Mouse (Mus musculus) olfactory bulb, adult 2 months (tissue): ENCODE results near the gene Cdh13.

Experiments used
- CTCF ChIP-seq: fragments of 200-500 bp; IDR thresholded peaks from 2 replicates; pipeline ENCODE4 v1.5.1; 2012; ENCODE audit warnings: low read depth, mild to moderate bottlenecking, low read length, moderate library complexity; ENCODE audit not compliant: insufficient read depth
- POLR2A ChIP-seq: fragments of 200-500 bp; IDR thresholded peaks from 2 replicates; pipeline ENCODE4 v1.6.1; 2012; ENCODE audit warnings: mild to moderate bottlenecking, low read depth, low read length, moderate library complexity; ENCODE audit not compliant: insufficient read depth

DNA sequence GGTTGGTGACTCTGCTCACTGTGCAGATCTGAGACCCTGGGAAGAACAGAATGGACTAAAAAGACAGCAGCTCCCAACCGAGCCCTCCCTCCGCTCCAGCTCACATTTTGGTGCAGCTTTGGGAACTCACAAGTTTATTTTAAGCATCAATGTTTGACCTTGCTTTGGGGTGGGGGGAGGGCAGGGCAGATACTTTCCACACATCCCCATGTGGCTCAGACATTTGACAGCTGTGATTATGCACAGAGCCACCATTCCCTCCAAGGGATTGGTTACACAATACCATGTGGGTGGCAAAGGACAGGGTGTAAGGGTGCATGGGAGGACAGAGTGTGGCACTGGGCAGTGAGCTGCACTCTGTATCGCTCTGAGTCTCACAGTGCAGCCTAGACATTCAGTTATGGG is 993.5 kb downstream of the Cdh13 start:
- TF ChIP-seq CTCF (no peak), POLR2A (no peak)
